Mouse (Mus musculus): ENCODE measurements around the gene Lingo1.

- TF ChIP-seq POLR2AphosphoS2 (IDR thresholded peaks at IDR 0.05; ENCODE audit: insufficient read length, low read depth) (no peak), MAX (IDR thresholded peaks at IDR 0.05; ENCODE audit: low read depth) (no peak), USF1 (IDR thresholded peaks at IDR 0.05; ENCODE audit: low read depth) (no peak)
These were observed 143.7 kb downstream of the Lingo1 start for GRCm38 (mm10) chr9:56652551-56652950.

Data from myocyte (in vitro differentiated cells).